Mouse (Mus musculus) fat pad, adult 2 months (tissue): ENCODE measurements around the gene Ccdc88c.
"Not testable (repeated sequence)": the region's sequence is repeated elsewhere in the genome, so short reads cannot be mapped to it uniquely, and the experiment has no call there.

Experiments
- DNase-seq: peaks from one replicate; pipeline ENCODE4 v3.0.0-alpha.2; 2011; ENCODE audit warnings: low read depth, low spot score; ENCODE audit errors: extremely low read depth

Ccdc88c gene

GRCm38 (mm10) chr12:101019031-101019430 lies 9.8 kb downstream of the Ccdc88c start:
- no peak for DNase-seq

GRCm38 (mm10) chr12:101017971-101018371 lies 10.9 kb downstream of the Ccdc88c start:
- DNase-seq = no peak

- DNase-seq = no peak
Measured at GRCm38 (mm10) chr12:101016412-101016928, 12.4 kb downstream of the Ccdc88c start.

GRCm38 (mm10) chr12:101015926-101016325 lies 12.9 kb downstream of the Ccdc88c start:
- no peak for DNase-seq

GRCm38 (mm10) chr12:101015165-101015560 lies 13.7 kb downstream of the Ccdc88c start:
- DNase-seq = no peak

- no peak for DNase-seq
Measured at GRCm38 (mm10) chr12:101014549-101015164, 14.2 kb downstream of the Ccdc88c start.

- not testable (repeated sequence) for DNase-seq
Measured at GRCm38 (mm10) chr12:101013668-101014067, 15.2 kb downstream of the Ccdc88c start.

GRCm38 (mm10) chr12:101013078-101013665 lies 15.7 kb downstream of the Ccdc88c start:
- no peak for DNase-seq

GRCm38 (mm10) chr12:101012197-101013077 lies 16.4 kb downstream of the Ccdc88c start:
- no peak for DNase-seq

- no peak for DNase-seq
Measured at GRCm38 (mm10) chr12:101011017-101011416, 17.8 kb downstream of the Ccdc88c start.

- no peak for DNase-seq
Measured at GRCm38 (mm10) chr12:101010148-101010920, 18.5 kb downstream of the Ccdc88c start.

GRCm38 (mm10) chr12:101009225-101009624 lies 19.6 kb downstream of the Ccdc88c start:
- no peak for DNase-seq

- DNase-seq = no peak
Measured at GRCm38 (mm10) chr12:101008648-101009047, 20.2 kb downstream of the Ccdc88c start.

- no peak for DNase-seq
Measured at GRCm38 (mm10) chr12:101007968-101008481, 20.8 kb downstream of the Ccdc88c start.

GRCm38 (mm10) chr12:101007427-101007826 lies 21.4 kb downstream of the Ccdc88c start:
- no peak for DNase-seq

- DNase-seq = no peak
Measured at GRCm38 (mm10) chr12:101005665-101006420, 23.0 kb downstream of the Ccdc88c start.

GRCm38 (mm10) chr12:101004982-101005381 lies 23.9 kb downstream of the Ccdc88c start:
- no peak for DNase-seq

GRCm38 (mm10) chr12:101002801-101003513 lies 25.9 kb downstream of the Ccdc88c start:
- DNase-seq = no peak
